Mouse (Mus musculus): ENCODE results near the gene Ankrd11.
"Not testable (repeated sequence)": the region's sequence is repeated elsewhere in the genome, so short reads cannot be mapped to it uniquely, and the experiment has no call there.

Ankrd11 gene

GRCm38 (mm10) chr8:123039376-123040109 lies 2.5 kb downstream of the Ankrd11 start:
- no peak for DNase-seq

GRCm38 (mm10) chr8:123038351-123038750 lies 3.7 kb downstream of the Ankrd11 start:
- no peak for DNase-seq

DNA sequence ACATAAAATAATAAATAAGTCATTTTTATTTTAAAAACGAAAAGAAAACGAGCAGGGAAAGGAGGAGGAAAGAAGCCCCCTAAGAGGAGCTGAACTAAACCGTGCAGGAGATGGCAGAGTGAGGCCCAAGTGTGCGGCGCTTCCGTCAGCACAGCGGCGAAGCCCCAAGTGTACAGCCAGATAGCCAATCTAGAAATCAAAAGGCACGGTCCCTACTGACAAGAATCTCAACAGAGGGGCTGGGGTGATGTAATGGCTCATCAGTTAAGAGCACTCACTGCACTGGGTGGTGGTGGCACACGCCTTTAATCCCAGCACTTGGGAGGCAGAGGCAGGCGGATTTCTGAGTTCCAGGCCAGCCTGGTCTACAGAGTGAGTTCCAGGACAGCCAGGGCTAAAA lies 4.6 kb downstream of the Ankrd11 start:
- DNase-seq = no peak

GRCm38 (mm10) chr8:123036956-123037355 lies 5.1 kb downstream of the Ankrd11 start:
- peak; percentile 53 for DNase-seq

DNA sequence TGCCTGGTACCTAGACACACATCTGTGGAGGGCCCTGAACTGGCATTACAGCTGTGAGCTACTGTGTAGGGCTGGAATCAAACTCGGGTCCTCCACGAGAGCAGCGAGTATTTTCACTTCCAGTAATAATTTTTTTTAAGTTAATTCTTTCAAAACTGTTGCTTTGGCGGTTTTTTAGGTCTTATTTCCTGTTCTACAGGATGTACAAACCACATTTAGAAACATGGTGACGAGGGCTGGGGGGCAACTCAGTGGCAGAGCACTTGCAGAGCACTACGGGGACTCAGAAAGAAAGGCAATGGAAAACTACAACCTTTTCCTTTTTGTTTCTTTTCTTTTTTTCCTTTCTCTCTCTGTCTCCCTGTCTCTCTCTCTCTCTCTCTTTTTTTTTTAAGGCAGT lies 7.9 kb downstream of the Ankrd11 start:
- DNase-seq = peak; percentile 84

DNA sequence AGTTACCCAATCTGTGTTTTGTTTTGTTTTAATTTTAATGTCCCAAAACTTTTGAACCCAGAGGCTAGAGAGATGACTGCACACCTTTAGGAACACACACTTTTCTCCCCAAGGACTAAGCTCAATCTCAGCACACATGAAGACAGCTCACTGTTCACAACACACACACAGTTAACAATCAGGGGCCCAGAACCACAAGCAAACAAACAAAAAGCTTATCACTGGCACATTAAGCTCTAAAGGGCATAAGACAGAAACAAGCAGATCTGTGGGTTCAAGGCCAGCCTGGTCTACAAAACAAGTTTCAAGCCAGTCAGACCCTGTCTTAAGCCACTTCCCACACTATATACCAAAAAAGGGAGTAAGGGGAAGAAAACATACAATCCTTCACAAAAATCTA lies 8.6 kb downstream of the Ankrd11 start:
- DNase-seq = no peak

DNA sequence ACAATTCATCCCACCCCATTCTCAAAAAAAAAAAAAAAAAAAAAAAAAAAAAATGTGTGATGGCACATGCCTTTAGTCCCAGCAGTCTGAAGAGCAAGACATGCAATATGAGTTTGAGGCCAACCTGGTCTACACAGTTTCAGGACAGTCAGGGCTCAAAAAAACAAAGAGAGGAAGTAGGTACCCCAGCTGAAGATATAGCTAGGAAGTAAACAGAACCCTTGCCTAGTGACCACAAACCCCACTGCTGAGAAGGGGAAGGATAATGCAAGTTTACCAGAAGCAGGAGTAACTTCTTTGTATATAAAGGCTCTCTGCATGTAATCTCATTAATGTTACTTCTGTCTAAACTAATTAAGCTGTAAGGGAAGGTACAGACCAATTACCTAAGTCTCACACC lies 9.3 kb downstream of the Ankrd11 start:
- peak; percentile 45 for DNase-seq

DNA sequence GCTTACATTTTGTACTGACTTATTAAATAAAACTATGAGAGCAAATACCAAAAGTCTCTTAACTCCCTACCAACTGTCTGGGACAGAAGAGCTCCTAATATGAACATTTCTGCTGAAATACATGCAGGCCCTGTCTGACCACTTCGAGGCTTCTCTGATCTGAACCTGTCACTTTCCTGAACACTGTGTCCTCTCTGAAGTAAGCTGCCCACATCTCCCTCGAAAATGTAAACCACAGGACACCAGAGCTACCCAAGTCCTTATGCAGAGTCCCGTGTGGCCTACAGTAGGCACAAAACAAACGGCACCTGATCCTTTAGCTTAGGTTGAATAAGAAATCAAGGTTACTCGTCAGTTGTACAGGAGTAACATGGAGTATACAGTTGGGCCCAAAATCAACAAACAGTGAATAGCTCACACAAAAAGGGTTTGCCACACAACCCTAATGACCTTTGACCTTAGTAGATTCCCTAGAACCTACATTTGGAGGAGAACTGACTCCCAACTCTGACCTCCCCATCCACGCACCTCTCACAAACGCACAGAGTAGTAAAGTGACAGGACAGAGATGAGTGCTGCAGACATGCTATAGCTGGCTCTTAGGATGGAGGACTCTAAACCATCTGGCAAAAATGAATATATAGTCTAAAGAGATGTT lies 10.6 kb downstream of the Ankrd11 start:
- no peak for DNase-seq

DNA sequence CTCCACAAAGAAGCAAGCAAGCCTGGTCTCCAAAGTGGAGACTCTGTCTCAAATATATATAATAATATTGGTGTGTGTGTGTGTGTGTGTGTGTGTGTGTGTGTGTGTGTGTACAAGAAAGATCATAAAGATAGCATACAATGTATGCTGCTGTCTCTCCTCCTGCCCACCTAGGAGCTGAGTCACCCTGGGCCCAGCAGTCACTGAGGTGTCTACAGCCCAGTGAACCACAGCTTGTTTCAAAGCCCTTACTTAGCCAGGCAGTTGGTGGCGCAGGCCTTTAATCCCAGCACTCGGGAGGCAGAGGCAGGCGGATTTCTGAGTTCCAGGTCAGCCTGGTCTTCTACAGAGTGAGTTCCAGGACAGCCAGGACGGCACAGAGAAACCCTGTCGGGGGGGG lies 12.0 kb downstream of the Ankrd11 start:
- not testable (repeated sequence) for DNase-seq

- no peak for DNase-seq
These were observed 14.3 kb downstream of the Ankrd11 start for GRCm38 (mm10) chr8:123027786-123028185.

- DNase-seq = no peak
These were observed 16.1 kb downstream of the Ankrd11 start for GRCm38 (mm10) chr8:123025951-123026351.

- DNase-seq = no peak
These were observed 17.9 kb downstream of the Ankrd11 start for GRCm38 (mm10) chr8:123024226-123024625.

GRCm38 (mm10) chr8:123022727-123023126 lies 19.4 kb downstream of the Ankrd11 start:
- no peak for DNase-seq

- DNase-seq = no peak
These were observed 20.8 kb downstream of the Ankrd11 start for GRCm38 (mm10) chr8:123021259-123021658.

DNA sequence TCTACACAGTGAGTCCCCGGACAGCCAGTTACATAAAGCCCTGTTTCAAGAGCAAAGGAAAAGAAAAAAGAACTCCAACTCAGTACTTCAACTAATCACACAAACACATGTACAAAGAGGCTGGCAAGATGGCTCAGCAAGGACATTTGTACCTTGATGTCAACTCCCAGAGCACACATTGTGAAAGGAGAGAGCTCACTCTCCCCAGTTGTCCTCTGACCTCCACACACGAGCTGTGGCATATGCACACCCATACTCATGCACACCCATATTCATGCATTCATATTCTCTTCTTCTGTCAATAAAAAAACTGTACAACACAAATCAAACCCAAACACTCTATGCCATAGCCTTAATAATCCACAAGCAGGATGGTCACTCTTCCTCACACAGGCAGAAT lies 21.2 kb downstream of the Ankrd11 start:
- no peak for DNase-seq

DNA sequence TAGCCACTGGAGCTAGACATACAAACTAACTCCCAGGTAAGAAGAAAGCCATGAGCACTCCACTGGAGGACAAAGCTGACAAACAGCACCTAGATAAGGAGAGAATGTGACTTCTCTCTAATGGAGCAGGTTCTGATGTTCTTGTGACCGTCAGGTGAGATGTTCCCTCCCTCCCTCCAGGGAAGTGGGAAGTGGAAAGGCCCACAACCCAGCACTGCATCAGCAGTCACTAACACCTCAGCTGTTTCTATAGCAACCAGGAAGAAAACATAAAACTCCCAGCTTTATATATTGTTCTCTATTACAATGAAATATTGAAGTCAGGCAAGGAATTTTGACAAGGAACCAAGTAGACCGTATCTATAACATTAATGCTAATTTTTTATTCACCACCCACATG lies 22.0 kb downstream of the Ankrd11 start:
- no peak for DNase-seq

DNA sequence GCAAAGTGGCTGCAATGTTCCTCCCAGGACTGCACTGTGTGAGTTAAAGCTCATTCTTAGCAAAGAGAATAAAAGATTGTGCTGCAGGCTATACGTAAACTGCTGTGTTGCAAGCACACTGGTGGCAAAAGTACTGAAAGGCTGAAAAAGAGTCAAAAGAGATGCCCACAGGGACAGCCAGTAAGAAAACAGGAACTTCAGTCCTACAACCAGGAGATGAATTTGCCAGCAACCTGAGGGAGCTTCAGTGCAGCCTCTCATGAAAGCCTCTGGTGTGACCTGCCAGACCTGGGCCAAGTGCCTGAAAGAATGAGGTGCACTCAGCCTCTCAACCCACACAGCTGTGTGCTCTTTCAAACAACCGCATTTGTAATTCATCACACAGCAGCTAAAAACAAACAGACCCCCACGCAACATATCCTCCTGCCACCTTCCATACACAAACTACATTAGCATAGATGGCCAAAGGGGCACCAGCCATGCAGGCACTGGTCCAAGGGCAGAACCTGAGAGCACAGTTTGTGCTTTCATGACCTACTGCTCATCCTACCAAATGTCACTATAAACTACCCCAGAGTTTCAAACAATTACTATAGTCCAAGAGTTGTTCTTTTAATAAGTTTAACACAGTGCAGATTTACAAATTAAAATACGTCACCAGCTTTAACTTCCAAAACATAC lies 23.5 kb downstream of the Ankrd11 start:
- peak; percentile 25 for DNase-seq

DNA sequence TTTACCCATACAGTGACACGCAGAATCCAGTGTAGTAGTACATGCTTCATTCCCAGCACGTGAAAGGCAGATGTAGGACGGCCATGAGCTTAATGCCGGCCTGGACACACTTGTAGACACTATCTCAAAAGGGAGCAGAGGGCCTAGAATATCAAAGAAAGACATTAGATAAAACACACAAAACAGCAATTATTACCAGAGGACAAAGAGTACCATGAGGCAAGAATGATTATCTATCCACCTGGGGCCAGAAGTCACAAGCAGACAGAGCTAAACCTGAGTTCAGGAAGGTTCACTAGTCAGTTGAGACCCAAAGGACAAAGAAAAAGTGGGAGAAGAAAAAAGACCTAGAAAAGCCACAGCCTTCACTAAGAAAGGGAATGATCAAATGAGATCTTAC lies 24.9 kb downstream of the Ankrd11 start:
- no peak for DNase-seq

DNA sequence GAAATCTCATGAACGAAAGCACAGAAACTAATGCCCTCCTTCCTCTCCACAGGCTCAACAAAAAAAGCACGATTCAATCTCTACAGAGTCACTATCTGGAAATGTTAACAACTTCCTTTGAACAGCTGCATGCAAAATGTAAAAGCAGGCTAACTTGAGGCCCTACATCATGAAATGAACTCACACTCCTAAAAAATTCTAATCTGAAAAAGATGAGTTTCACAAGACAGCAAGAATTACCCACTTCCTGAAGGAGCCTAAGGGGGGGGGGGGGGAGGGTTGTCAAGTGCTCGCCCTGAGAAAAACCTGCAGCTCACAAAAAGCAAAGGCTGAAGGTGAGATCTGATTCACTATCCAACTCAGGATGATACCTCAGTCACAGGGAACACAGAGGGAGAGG lies 27.0 kb downstream of the Ankrd11 start:
- no peak for DNase-seq

- DNase-seq = no peak
These were observed 27.6 kb downstream of the Ankrd11 start for GRCm38 (mm10) chr8:123014429-123014828.

DNA sequence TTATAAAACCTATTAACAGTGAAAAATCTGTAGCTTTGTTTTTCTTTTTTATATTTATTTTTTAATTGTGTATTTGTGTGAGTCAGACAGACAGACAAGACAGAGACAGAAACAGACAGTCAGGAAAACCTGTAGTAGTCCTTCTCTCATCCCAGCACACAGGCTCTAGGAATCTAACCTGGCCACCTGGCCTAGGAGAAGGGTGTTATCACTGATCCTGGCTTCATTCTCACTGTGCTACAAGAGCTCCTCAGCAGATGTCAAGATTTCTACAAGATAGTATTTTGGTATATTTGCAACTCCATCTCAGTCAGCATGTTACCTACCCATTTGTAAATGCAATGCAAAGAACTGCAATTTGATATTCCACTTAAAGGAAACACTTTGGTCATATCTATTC lies 30.8 kb downstream of the Ankrd11 start:
- DNase-seq = no peak

- DNase-seq = no peak
These were observed 36.3 kb downstream of the Ankrd11 start for GRCm38 (mm10) chr8:123005805-123006204.

- DNase-seq = no peak
These were observed 36.7 kb downstream of the Ankrd11 start for GRCm38 (mm10) chr8:123005328-123005727.

Measured in thymus, postnatal 14 days (tissue).